Mouse (Mus musculus): ENCODE data around the gene Wnt5a.

- TF ChIP-seq GATA1 (IDR thresholded peaks at IDR 0.05; ENCODE audit: borderline replicate concordance, low read length) = no peak
- TF ChIP-seq FLI1 (IDR thresholded peaks at IDR 0.05; ENCODE audit: low read length) = no peak
These were observed 23.7 kb upstream of the Wnt5a start for GRCm38 (mm10) chr14:28480866-28481265.
